Mouse (Mus musculus) myocyte (in vitro differentiated cells): ENCODE results near the gene Esr2. TPM values are rescaled to one million over a fixed set of nuclear protein-coding genes. Genes with fewer than 3 reads are reported as not detected.

Experiments
- H3K27me3 ChIP-seq: one replicate; pipeline ENCODE4 v1.6.1; 2011; ENCODE audit not compliant: control insufficient read depth, insufficient read depth, insufficient read length
- H3K36me3 ChIP-seq: one replicate; pipeline ENCODE4 v1.6.1; 2011; ENCODE audit not compliant: control insufficient read depth, insufficient read depth
- H3K4me2 ChIP-seq: one replicate; pipeline ENCODE4 v1.6.1; 2011; ENCODE audit warnings: low read depth, control low read depth
- H3K4me3 ChIP-seq: one replicate; pipeline ENCODE4 v1.5.1; 2011; ENCODE audit warnings: mild to moderate bottlenecking, control low read depth, moderate library complexity
- H3K79me2 ChIP-seq: one replicate; pipeline ENCODE4 v1.6.1; 2011; ENCODE audit not compliant: control insufficient read depth, insufficient read depth
- H3ac ChIP-seq: one replicate; pipeline ENCODE4 v1.6.1; 2011; ENCODE audit not compliant: control insufficient read depth, insufficient read length
- CEBPB ChIP-seq: IDR thresholded peaks from 2 replicates; pipeline ENCODE4 v1.6.1; 2011; ENCODE audit warnings: mild to moderate bottlenecking, moderate library complexity; ENCODE audit not compliant: poor library complexity, insufficient read depth, severe bottlenecking
- E2F4 ChIP-seq: IDR thresholded peaks from one replicate; pipeline ENCODE4 v1.6.1; 2011; ENCODE audit warnings: mild to moderate bottlenecking, control low read depth, moderate library complexity; ENCODE audit not compliant: insufficient read depth
- MAX ChIP-seq: IDR thresholded peaks from one replicate; pipeline ENCODE4 v1.6.1; 2011; ENCODE audit warnings: low read depth, mild to moderate bottlenecking, control low read depth
- MYOD1 ChIP-seq, 3 experiments: IDR thresholded peaks; one replicate each; pipeline ENCODE4 v1.6.1; 2011; ENCODE audit warnings: control low read depth in 2 of 3, low read depth in 2 of 3, mild to moderate bottlenecking in 2 of 3, moderate library complexity in 1 of 3; ENCODE audit not compliant: insufficient read length in 2 of 3, control insufficient read depth in 1 of 3
- MYOG ChIP-seq, 3 experiments: IDR thresholded peaks; one replicate each; pipeline ENCODE4 v1.6.1; 2011; ENCODE audit warnings: control low read depth in 2 of 3, low read depth in 2 of 3, mild to moderate bottlenecking in 2 of 3; ENCODE audit not compliant: insufficient read length in 2 of 3, control insufficient read depth in 1 of 3, insufficient read depth in 1 of 3
- POLR2A ChIP-seq: IDR thresholded peaks from one replicate; pipeline ENCODE4 v1.6.1; 2011; ENCODE audit warnings: low read depth, mild to moderate bottlenecking, control low read depth, moderate library complexity; ENCODE audit not compliant: insufficient read length
- POLR2AphosphoS2 ChIP-seq: IDR thresholded peaks from one replicate; pipeline ENCODE4 v1.6.1; 2011; ENCODE audit warnings: low read depth, control low read depth; ENCODE audit not compliant: insufficient read length
- REST ChIP-seq: IDR thresholded peaks from one replicate; pipeline ENCODE4 v1.6.1; 2011; ENCODE audit warnings: mild to moderate bottlenecking, control low read depth, moderate library complexity; ENCODE audit not compliant: insufficient read depth, insufficient read length
- SRF ChIP-seq: IDR thresholded peaks from one replicate; pipeline ENCODE4 v1.6.1; 2011; ENCODE audit warnings: low read depth; ENCODE audit not compliant: control insufficient read depth, insufficient read length
- TCF12 ChIP-seq: IDR thresholded peaks from one replicate; pipeline ENCODE4 v1.6.1; 2011; ENCODE audit warnings: mild to moderate bottlenecking, control low read depth; ENCODE audit not compliant: poor library complexity, insufficient read depth, severe bottlenecking
- TCF3 ChIP-seq: IDR thresholded peaks from one replicate; pipeline ENCODE4 v1.6.1; 2011; ENCODE audit warnings: low read depth, control low read depth; ENCODE audit not compliant: insufficient read length
- USF1 ChIP-seq: IDR thresholded peaks from one replicate; pipeline ENCODE4 v1.6.1; 2011; ENCODE audit warnings: low read depth, mild to moderate bottlenecking, control low read depth, moderate library complexity
- polyA plus RNA-seq: library from polyadenylated mRNA; unstranded; fragments of >200 nt; fragmentation: generic; extraction: Trizol; gene quantifications from one replicate; pipeline ENCODE4 v1.2.1, GENCODE M21; 2012; ENCODE audit warnings: missing spikeins

The Esr2 gene
- polyA plus RNA-seq, 1 experiment = 0.02 TPM

GRCm38 (mm10) chr12:76092789-76093466, 84.1 kb downstream of the Esr2 start:
- Histone ChIP-seq H3K27me3 (no peaks in the 10 kb centered on the region), H3K4me3 (no peak overlapping the region), H3K36me3 (no peaks in the 10 kb centered on the region), H3K79me2 (no peaks in the 10 kb centered on the region), H3K4me2 (no peak overlapping the region), H3ac (no peak overlapping the region)
- TF ChIP-seq SRF (no peak), MYOD1 (IDR thresholded peaks at IDR 0.05; ENCODE audit: control insufficient read depth in 1 of 3, insufficient read length in 2 of 3, low read depth in 2 of 3) (no peak), E2F4 (no peak), MYOG (IDR thresholded peaks at IDR 0.05; ENCODE audit: control insufficient read depth in 1 of 3, insufficient read depth in 1 of 3, insufficient read length in 2 of 3, low read depth in 2 of 3) (no peak)

- Histone ChIP-seq H3K27me3 (no peaks in the 10 kb centered on the region), H3K4me2 (no peak overlapping the region), H3K36me3 (no peaks in the 10 kb centered on the region), H3K4me3 (no peak overlapping the region), H3ac (no peak overlapping the region), H3K79me2 (no peaks in the 10 kb centered on the region)
- TF ChIP-seq SRF (no peak), TCF3 (no peak), TCF12 (no peak), MYOG (IDR thresholded peaks at IDR 0.05; ENCODE audit: control insufficient read depth in 1 of 3, insufficient read depth in 1 of 3, insufficient read length in 2 of 3, low read depth in 2 of 3) (no peak), MYOD1 (IDR thresholded peaks at IDR 0.05; ENCODE audit: control insufficient read depth in 1 of 3, insufficient read length in 2 of 3, low read depth in 2 of 3) (no peak), POLR2A (no peak), USF1 (no peak), MAX (no peak), REST (no peak), E2F4 (no peak), POLR2AphosphoS2 (no peak), CEBPB (no peak)
Observed at GRCm38 (mm10) chr12:76087025-76087424, 90.0 kb downstream of the Esr2 start.

GRCm38 (mm10) chr12:76085956-76086905, 90.8 kb downstream of the Esr2 start:
- no peaks in the 10 kb centered on the region for H3K27me3 ChIP-seq
- H3ac ChIP-seq = no peak overlapping the region
- TF ChIP-seq REST (no peak), E2F4 (no peak), CEBPB (no peak), POLR2A (no peak), TCF12 (no peak), USF1 (no peak), MAX (no peak), MYOD1 (IDR thresholded peaks at IDR 0.05; ENCODE audit: control insufficient read depth in 1 of 3, insufficient read length in 2 of 3, low read depth in 2 of 3) (no peak), POLR2AphosphoS2 (no peak), TCF3 (no peak), SRF (no peak), MYOG (IDR thresholded peaks at IDR 0.05; ENCODE audit: control insufficient read depth in 1 of 3, insufficient read depth in 1 of 3, insufficient read length in 2 of 3, low read depth in 2 of 3) (no peak)
- no peak overlapping the region for H3K4me2 ChIP-seq
- no peaks in the 10 kb centered on the region for H3K36me3 ChIP-seq
- H3K79me2 ChIP-seq = no peaks in the 10 kb centered on the region
- no peak overlapping the region for H3K4me3 ChIP-seq

- no peak overlapping the region for H3ac ChIP-seq
- H3K36me3 ChIP-seq = no peaks in the 10 kb centered on the region
- no peak overlapping the region for H3K4me3 ChIP-seq
- no peaks in the 10 kb centered on the region for H3K79me2 ChIP-seq
- TF ChIP-seq CEBPB (no peak), MAX (no peak), TCF3 (no peak), REST (no peak), MYOD1 (IDR thresholded peaks at IDR 0.05; ENCODE audit: control insufficient read depth in 1 of 3, insufficient read length in 2 of 3, low read depth in 2 of 3) (no peak), SRF (no peak), TCF12 (no peak), POLR2AphosphoS2 (no peak), USF1 (no peak), MYOG (IDR thresholded peaks at IDR 0.05; ENCODE audit: control insufficient read depth in 1 of 3, insufficient read depth in 1 of 3, insufficient read length in 2 of 3, low read depth in 2 of 3) (no peak)
- H3K4me2 ChIP-seq = no peak overlapping the region
- H3K27me3 ChIP-seq = no peaks in the 10 kb centered on the region
Observed at GRCm38 (mm10) chr12:76085066-76085465, 92.0 kb downstream of the Esr2 start.
